Mouse (Mus musculus) kidney, postnatal 0 days (tissue): ENCODE data around the gene Fbn1. TPM values are rescaled to one million over a fixed set of nuclear protein-coding genes. Genes with fewer than 3 reads are reported as not detected.

Source experiments
- ATAC-seq: fragments of 200-750 bp; cut with Nextera tagmentation; replicated peaks from 2 replicates; pipeline ENCODE4 v1.8.0; 2017; ENCODE audit warnings: low read depth, moderate number of reproducible peaks, moderate TSS enrichment, moderate library complexity; ENCODE audit not compliant: low FRiP score
- DNase-seq: peaks from one replicate; pipeline ENCODE4 v3.0.0-alpha.2; 2016; ENCODE audit warnings: low spot score
- H3K27ac ChIP-seq: fragments of 300-500 bp; sonication (generic); 2 replicates; pipeline ENCODE4 v1.5.1; 2014; ENCODE audit warnings: mild to moderate bottlenecking
- H3K27me3 ChIP-seq: fragments of 300-500 bp; sonication (generic); 2 replicates; pipeline ENCODE4 v1.6.1; 2014; ENCODE audit warnings: low read length, mixed read lengths; ENCODE audit not compliant: insufficient read depth
- H3K36me3 ChIP-seq: fragments of 300-500 bp; sonication (generic); 2 replicates; pipeline ENCODE4 v1.6.1; 2014; ENCODE audit warnings: low read length, mixed read lengths; ENCODE audit not compliant: insufficient read depth
- H3K4me1 ChIP-seq: fragments of 300-500 bp; sonication (generic); replicated peaks from 2 replicates; pipeline ENCODE4 v1.6.1; 2014; ENCODE audit warnings: antibody characterized with exemption, low read length, mixed read lengths; ENCODE audit not compliant: insufficient read depth
- H3K4me2 ChIP-seq: fragments of 300-500 bp; sonication (generic); 2 replicates; pipeline ENCODE4 v1.6.1; 2014; ENCODE audit warnings: mild to moderate bottlenecking, low read length, moderate library complexity, mixed read lengths
- H3K4me3 ChIP-seq: fragments of 300-500 bp; sonication (generic); replicated peaks from 2 replicates; pipeline ENCODE4 v1.5.1; 2014; ENCODE audit warnings: low read depth, low read length
- H3K9ac ChIP-seq: fragments of 300-500 bp; sonication (generic); 2 replicates; pipeline ENCODE4 v1.6.1; 2014; ENCODE audit warnings: low read depth, low read length
- H3K9me3 ChIP-seq: fragments of 300-500 bp; sonication (generic); replicated peaks from 2 replicates; pipeline ENCODE4 v1.6.1; 2016; ENCODE audit warnings: low read length, inconsistent platforms, mixed read lengths
- CTCF ChIP-seq: IDR thresholded peaks from 2 replicates; pipeline ENCODE4 v1.5.1; 2016; ENCODE audit warnings: antibody characterized with exemption, low read depth, mild to moderate bottlenecking, moderate library complexity
- WGBS: fragments of 180-500 bp; shearing (Covaris S2); extraction: QIAGEN DNeasy Blood & Tissue Kit; methylation state at CpG from one replicate; pipeline ENCODE4 v1.1.7; 2014; 5-methylcytosine and 5-hydroxymethylcytosine counted together
- polyA plus RNA-seq: library from polyadenylated mRNA; unstranded; fragments of >200 nt; fragmentation: Nextera tagmentation; extraction: Ambion mirVana; gene quantifications from 2 replicates; pipeline ENCODE4 v1.2.1, GENCODE M21; 2015

Fbn1 gene
- polyA plus RNA-seq, 1 experiment from 2014 or later: 13.2 TPM

- DNase-seq (no peak), ATAC-seq (no peak)
- no peak overlapping the region for H3K27ac ChIP-seq
- no peak overlapping the region for H3K4me2 ChIP-seq
- H3K36me3 ChIP-seq: no peaks in the 10 kb centered on the region
- H3K9ac ChIP-seq: no peak overlapping the region
- no peaks in the 10 kb centered on the region for H3K9me3 ChIP-seq
- 81% methylated on average over 10 of the region's 10 CpGs for WGBS
- no peaks in the 10 kb centered on the region for H3K4me1 ChIP-seq
- H3K4me3 ChIP-seq: no peak overlapping the region
- no peaks in the 10 kb centered on the region for H3K27me3 ChIP-seq
- TF ChIP-seq CTCF: no peak
Observed at GRCm38 (mm10) chr2:125416541-125417245, 91.1 kb downstream of the Fbn1 start.

- Histone ChIP-seq H3K36me3 (no peaks in the 10 kb centered on the region), H3K9ac (no peak overlapping the region), H3K27me3 (no peaks in the 10 kb centered on the region), H3K9me3 (no peaks in the 10 kb centered on the region), H3K4me3 (no peak overlapping the region), H3K4me2 (no peak overlapping the region), H3K4me1 (no peaks in the 10 kb centered on the region), H3K27ac (no peak overlapping the region)
- TF ChIP-seq CTCF: no peak
- DNase-seq (no peak), ATAC-seq (no peak)
- 89% methylated on average over 15 of the region's 15 CpGs for whole genome bisulfite sequencing
Observed at GRCm38 (mm10) chr2:125412351-125412750, 95.4 kb downstream of the Fbn1 start.

- no peak overlapping the region for H3K4me3 ChIP-seq
- H3K4me1 ChIP-seq: no peaks in the 10 kb centered on the region
- 70% methylated on average over 3 of the region's 3 CpGs for WGBS
- no peak for TF ChIP-seq CTCF
- no peaks in the 10 kb centered on the region for H3K9me3 ChIP-seq
- H3K4me2 ChIP-seq: no peak overlapping the region
- DNase-seq (no peak), ATAC-seq (no peak)
- H3K9ac ChIP-seq: no peak overlapping the region
- no peaks in the 10 kb centered on the region for H3K27me3 ChIP-seq
- H3K27ac ChIP-seq: no peak overlapping the region
- no peaks in the 10 kb centered on the region for H3K36me3 ChIP-seq
Observed at GRCm38 (mm10) chr2:125411777-125412176, 96.0 kb downstream of the Fbn1 start.

- ATAC-seq: no peak
- WGBS: 67% methylated on average over 4 of the region's 4 CpGs
- H3K36me3 ChIP-seq: no peaks in the 10 kb centered on the region
- no peaks in the 10 kb centered on the region for H3K4me1 ChIP-seq
- H3K27me3 ChIP-seq: no peaks in the 10 kb centered on the region
- H3K4me3 ChIP-seq: no peak overlapping the region
- no peak overlapping the region for H3K4me2 ChIP-seq
- no peak overlapping the region for H3K9ac ChIP-seq
- TF ChIP-seq CTCF: no peak
- no peak for DNase-seq
- H3K27ac ChIP-seq: no peak overlapping the region
- no peaks in the 10 kb centered on the region for H3K9me3 ChIP-seq
Observed at GRCm38 (mm10) chr2:125404509-125405105, 103.2 kb downstream of the Fbn1 start.

GRCm38 (mm10) chr2:125402276-125402675 is 105.5 kb downstream of the Fbn1 start:
- TF ChIP-seq CTCF: no peak
- no peaks in the 10 kb centered on the region for H3K4me1 ChIP-seq
- no peaks in the 10 kb centered on the region for H3K27me3 ChIP-seq
- H3K27ac ChIP-seq: no peak overlapping the region
- DNase-seq: no peak
- no peak overlapping the region for H3K4me3 ChIP-seq
- no peak overlapping the region for H3K4me2 ChIP-seq
- H3K9me3 ChIP-seq: no peaks in the 10 kb centered on the region
- 91% methylated on average over 1 of the region's 1 CpGs for WGBS
- H3K36me3 ChIP-seq: no peaks in the 10 kb centered on the region
- ATAC-seq: no peak
- H3K9ac ChIP-seq: no peak overlapping the region

GRCm38 (mm10) chr2:125400121-125400520 is 107.7 kb downstream of the Fbn1 start:
- ATAC-seq (no peak), DNase-seq (no peak)
- WGBS: 91% methylated on average over 3 of the region's 3 CpGs
- Histone ChIP-seq H3K9ac (no peak overlapping the region), H3K36me3 (no peaks in the 10 kb centered on the region), H3K9me3 (no peaks in the 10 kb centered on the region), H3K4me2 (no peak overlapping the region), H3K27me3 (no peaks in the 10 kb centered on the region), H3K4me3 (no peak overlapping the region), H3K27ac (no peak overlapping the region), H3K4me1 (no peaks in the 10 kb centered on the region)
- TF ChIP-seq CTCF: no peak
